Mouse (Mus musculus): ENCODE data around the gene Sec23b. TPM values are rescaled to one million over a fixed set of nuclear protein-coding genes. Genes with fewer than 3 reads are reported as not detected.
"Not testable (repeated sequence)": the region's sequence is repeated elsewhere in the genome, so short reads cannot be mapped to it uniquely, and the experiment has no call there.

Sec23b gene
- 10 to 100 TPM; 45.7 to 47.1 TPM for total RNA-seq (2021)
- long read RNA-seq, transcript Sec23b-201 (20 exons, 2,779 nt): major isoform, 33 of 114 reads
- long read RNA-seq, partial matches to known transcripts: 15 of 114 reads
- long read RNA-seq, other reads (novel, unspliced or antisense): 66 of 114 reads

GRCm38 (mm10) chr2:144555820-144556552, at the start of gene Sec23b:
Gene Sec23b (plus strand): TSS chr2:144556229.
- DNase-seq (ENCODE audit: low spot score in 2 of 2): peak; percentile 96 to 99

GRCm38 (mm10) chr2:144514619-144515018, 41.4 kb upstream of the Sec23b start:
- no peak for DNase-seq (ENCODE audit: low spot score in 2 of 2)

GRCm38 (mm10) chr2:144519772-144520171, 36.3 kb upstream of the Sec23b start:
- DNase-seq (ENCODE audit: low spot score in 2 of 2): no peak

- DNase-seq (ENCODE audit: low spot score in 2 of 2): peak in 1 of 2 experiments; percentile 32
Measured at GRCm38 (mm10) chr2:144525856-144526255, 30.2 kb upstream of the Sec23b start.

- peak; percentile 97 to 99 for DNase-seq (ENCODE audit: low spot score in 2 of 2)
Measured at GRCm38 (mm10) chr2:144526981-144527820, 28.8 kb upstream of the Sec23b start, which contains the start of the genes Dzank1 and Polr3f. Gene Dzank1 (minus strand): TSS chr2:144527414. Gene Polr3f (plus strand): TSS chr2:144527718.

GRCm38 (mm10) chr2:144527821-144528174, 28.2 kb upstream of the Sec23b start:
- no peak for DNase-seq (ENCODE audit: low spot score in 2 of 2)

- no peak for DNase-seq (ENCODE audit: low spot score in 2 of 2)
Measured at GRCm38 (mm10) chr2:144537123-144537522, 18.9 kb upstream of the Sec23b start.

GRCm38 (mm10) chr2:144541246-144541645, 14.8 kb upstream of the Sec23b start:
- no peak for DNase-seq (ENCODE audit: low spot score in 2 of 2)

GRCm38 (mm10) chr2:144543670-144544069, 12.4 kb upstream of the Sec23b start:
- no peak for DNase-seq (ENCODE audit: low spot score in 2 of 2)

- no peak for DNase-seq (ENCODE audit: low spot score in 2 of 2)
Measured at GRCm38 (mm10) chr2:144544630-144545029, 11.4 kb upstream of the Sec23b start.

GRCm38 (mm10) chr2:144545061-144545460, 11.0 kb upstream of the Sec23b start:
- no peak for DNase-seq (ENCODE audit: low spot score in 2 of 2)

GRCm38 (mm10) chr2:144545481-144545880, 10.5 kb upstream of the Sec23b start:
- no peak for DNase-seq (ENCODE audit: low spot score in 2 of 2)

GRCm38 (mm10) chr2:144547559-144547958, 8.5 kb upstream of the Sec23b start:
- DNase-seq (ENCODE audit: low spot score in 2 of 2): no peak

- DNase-seq (ENCODE audit: low spot score in 2 of 2): peak; percentile 61 to 81
Measured at GRCm38 (mm10) chr2:144550529-144550928, 5.5 kb upstream of the Sec23b start, which contains the start of gene Rbbp9. Gene Rbbp9 (minus strand): TSS chr2:144550869.

- no peak for DNase-seq (ENCODE audit: low spot score in 2 of 2)
Measured at GRCm38 (mm10) chr2:144553905-144554304, 2.1 kb upstream of the Sec23b start.

GRCm38 (mm10) chr2:144555286-144555819, 676 bp upstream of the Sec23b start:
- no peak for DNase-seq (ENCODE audit: low spot score in 2 of 2)

GRCm38 (mm10) chr2:144588723-144589122, 32.7 kb downstream of the Sec23b start:
- no peak for DNase-seq (ENCODE audit: low spot score in 2 of 2)

- DNase-seq (ENCODE audit: low spot score in 2 of 2): not testable (repeated sequence)
Measured at GRCm38 (mm10) chr2:144593036-144593435, 37.0 kb downstream of the Sec23b start.

- DNase-seq (ENCODE audit: low spot score in 2 of 2): peak; percentile 79 to 89
Measured at GRCm38 (mm10) chr2:144593951-144594651, 38.1 kb downstream of the Sec23b start, which contains the start of gene Smim26. Gene Smim26 (plus strand): TSS chr2:144594054.

GRCm38 (mm10) chr2:144598006-144598405, 42.0 kb downstream of the Sec23b start:
- DNase-seq (ENCODE audit: low spot score in 2 of 2): no peak
